Mouse (Mus musculus): Measurements from ENCODE around the gene Foxm1. TPM values are rescaled to one million over a fixed set of nuclear protein-coding genes. Genes with fewer than 3 reads are reported as not detected.

Foxm1 gene
- polyA plus RNA-seq, 1 experiment from 2014 or later, result 5.3 TPM

DNA sequence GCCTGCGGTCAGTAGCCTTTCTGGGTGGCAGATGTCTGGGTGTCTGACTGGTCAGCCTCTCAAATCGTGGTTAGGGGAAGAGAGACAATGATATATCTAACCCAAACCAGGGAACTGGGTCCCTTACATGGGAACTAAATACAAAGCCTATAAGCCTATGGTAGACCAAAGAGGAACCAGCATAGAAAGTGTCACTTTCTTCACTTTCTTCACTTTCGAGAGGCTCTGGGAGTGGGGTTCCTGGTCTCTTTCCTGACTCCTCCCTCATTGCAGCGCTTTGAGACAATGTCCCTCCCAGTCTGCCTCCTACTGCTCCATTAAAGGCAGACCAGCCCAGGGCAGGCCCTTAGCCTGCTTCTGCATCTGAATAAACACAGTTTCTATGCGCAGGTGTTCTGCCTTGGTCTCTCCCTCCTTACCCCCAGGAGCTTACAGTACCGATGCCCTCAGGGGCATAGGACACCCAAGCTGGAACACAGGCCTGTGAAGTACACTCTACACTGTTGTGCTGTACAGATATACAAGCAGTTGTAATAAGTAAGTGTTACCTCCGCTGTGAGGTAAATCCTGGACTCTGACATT is 45.9 kb downstream of the Foxm1 start:
- Histone ChIP-seq H3K4me1 (no peaks in the 10 kb centered on the region), H3K27ac (replicated peaks) (no peak overlapping the region), H3K9ac (replicated peaks) (no peak overlapping the region), H3K27me3 (replicated peaks) (no peaks in the 10 kb centered on the region), H3K4me2 (no peak overlapping the region), H3K9me3 (replicated peaks) (no peaks in the 10 kb centered on the region), H3K36me3 (peaks cover 73% of the 10 kb centered on the region), H3K4me3 (replicated peaks) (no peak overlapping the region)
- WGBS, result 85% methylated on average over 7 of the region's 7 CpGs
- no peak for ATAC-seq (ENCODE audit: low FRiP score)

DNA sequence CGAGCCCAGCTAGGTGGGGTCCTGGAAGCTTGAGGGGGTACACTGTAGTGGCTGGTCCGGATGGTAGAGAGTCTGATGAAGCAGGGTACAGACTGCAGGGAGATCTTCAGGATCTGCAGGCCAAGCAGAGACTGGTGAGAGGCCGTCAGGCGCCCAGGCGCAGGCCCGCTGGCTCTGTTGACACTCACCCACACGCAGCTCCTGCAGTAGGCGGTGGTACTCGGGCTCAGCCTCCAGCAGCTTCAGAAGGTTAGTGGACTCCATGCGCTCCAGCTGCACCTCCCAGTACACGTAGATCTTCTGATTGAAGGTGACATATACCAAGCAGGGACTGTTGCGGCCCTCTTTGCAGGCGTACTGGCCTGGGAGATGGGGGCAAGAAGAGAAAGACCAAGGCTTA is 47.5 kb downstream of the Foxm1 start:
- ATAC-seq (ENCODE audit: low FRiP score), result no peak
- H3K9ac ChIP-seq (replicated peaks), result no peak overlapping the region
- H3K27ac ChIP-seq (replicated peaks), result no peak overlapping the region
- no peak overlapping the region for H3K4me2 ChIP-seq
- no peaks in the 10 kb centered on the region for H3K4me1 ChIP-seq
- 97% methylated on average over 13 of the region's 13 CpGs for WGBS
- no peaks in the 10 kb centered on the region for H3K27me3 ChIP-seq (replicated peaks)
- peaks cover 82% of the 10 kb centered on the region for H3K36me3 ChIP-seq
- no peak overlapping the region for H3K4me3 ChIP-seq (replicated peaks)
- H3K9me3 ChIP-seq (replicated peaks), result no peaks in the 10 kb centered on the region

DNA sequence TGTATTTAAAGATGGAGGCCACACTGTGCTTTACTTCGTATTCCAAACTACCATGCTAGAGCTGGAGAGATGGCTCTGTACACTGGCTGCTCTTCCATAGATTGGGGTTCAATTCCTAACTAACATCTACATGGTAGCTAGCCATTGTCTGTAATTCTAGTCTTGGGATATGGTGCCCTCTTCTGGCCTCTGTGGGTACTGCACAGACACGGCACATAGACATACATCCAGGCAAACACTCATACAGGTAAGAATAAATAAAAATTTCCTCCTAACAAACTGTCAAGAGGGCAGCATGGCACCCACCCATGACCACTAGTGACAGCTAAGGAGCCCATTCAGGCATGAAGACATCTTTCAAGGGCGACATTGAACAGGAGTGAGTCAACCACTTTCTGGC is 48.3 kb downstream of the Foxm1 start:
- Histone ChIP-seq H3K4me2 (no peak overlapping the region), H3K4me1 (no peaks in the 10 kb centered on the region), H3K27me3 (replicated peaks) (no peaks in the 10 kb centered on the region), H3K36me3 (peaks cover 81% of the 10 kb centered on the region), H3K9me3 (replicated peaks) (no peaks in the 10 kb centered on the region), H3K27ac (replicated peaks) (no peak overlapping the region), H3K4me3 (replicated peaks) (no peak overlapping the region), H3K9ac (replicated peaks) (no peak overlapping the region)
- 20% methylated on average over 3 of the region's 3 CpGs for WGBS
- ATAC-seq (ENCODE audit: low FRiP score), result peak; percentile 30

DNA sequence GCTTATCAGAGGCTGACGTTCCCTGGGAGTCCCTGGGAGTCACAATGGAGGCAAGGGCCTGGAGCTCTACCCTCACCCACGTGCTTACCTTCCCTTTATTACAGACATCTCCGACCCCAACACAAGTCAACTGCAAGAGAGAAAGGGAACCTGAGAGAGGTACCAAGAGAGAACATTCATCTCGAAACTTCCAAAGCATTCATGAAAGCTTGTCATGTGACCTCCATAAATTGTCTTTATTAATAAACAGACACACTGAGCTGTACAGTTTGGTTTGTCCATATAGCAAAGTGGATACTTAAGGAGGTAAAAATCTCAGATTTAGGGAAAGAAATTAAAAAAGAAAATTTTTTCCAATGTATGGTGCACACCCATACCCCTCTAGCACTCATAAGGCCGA is 53.4 kb downstream of the Foxm1 start:
- H3K27ac ChIP-seq (replicated peaks), result no peak overlapping the region
- no peak overlapping the region for H3K4me3 ChIP-seq (replicated peaks)
- no peaks in the 10 kb centered on the region for H3K27me3 ChIP-seq (replicated peaks)
- WGBS, result 95% methylated on average over 5 of the region's 5 CpGs
- no peak for ATAC-seq (ENCODE audit: low FRiP score)
- H3K4me2 ChIP-seq, result no peak overlapping the region
- H3K9ac ChIP-seq (replicated peaks), result no peak overlapping the region
- 0 out of 2 replicates have a peak, but pooled peaks cover 7% of the 10 kb centered on the region for H3K4me1 ChIP-seq
- no peaks in the 10 kb centered on the region for H3K9me3 ChIP-seq (replicated peaks)
- H3K36me3 ChIP-seq, result peaks cover 32% of the 10 kb centered on the region

DNA sequence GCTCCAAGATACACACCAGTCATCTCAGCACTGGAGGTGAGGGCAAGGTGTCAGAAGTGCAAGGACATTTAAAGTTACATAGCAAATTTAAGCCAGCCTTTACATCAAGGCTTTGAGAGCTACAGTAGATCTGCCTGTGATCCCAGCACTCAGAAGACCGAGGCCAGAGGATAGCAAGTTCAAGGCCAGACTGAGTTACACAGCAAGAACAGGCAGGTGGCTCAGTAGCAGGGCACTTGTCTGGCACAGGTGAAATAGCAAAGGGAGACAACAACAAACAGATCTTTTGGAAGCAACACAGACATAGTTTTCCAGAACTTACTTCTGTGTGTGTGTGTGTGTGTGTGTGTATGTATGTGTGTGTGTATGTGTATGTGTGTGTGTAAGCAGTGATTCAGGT is 55.3 kb downstream of the Foxm1 start:
- Histone ChIP-seq H3K27ac (replicated peaks) (no peak overlapping the region), H3K4me3 (replicated peaks) (no peak overlapping the region), H3K9me3 (replicated peaks) (no peaks in the 10 kb centered on the region), H3K27me3 (replicated peaks) (no peaks in the 10 kb centered on the region), H3K4me1 (0 out of 2 replicates have a peak, but pooled peaks cover 9% of the 10 kb centered on the region), H3K9ac (replicated peaks) (no peak overlapping the region), H3K4me2 (no peak overlapping the region), H3K36me3 (peaks cover 13% of the 10 kb centered on the region)
- ATAC-seq (ENCODE audit: low FRiP score), result no peak
- WGBS, result 88% methylated on average over 1 of the region's 1 CpGs

DNA sequence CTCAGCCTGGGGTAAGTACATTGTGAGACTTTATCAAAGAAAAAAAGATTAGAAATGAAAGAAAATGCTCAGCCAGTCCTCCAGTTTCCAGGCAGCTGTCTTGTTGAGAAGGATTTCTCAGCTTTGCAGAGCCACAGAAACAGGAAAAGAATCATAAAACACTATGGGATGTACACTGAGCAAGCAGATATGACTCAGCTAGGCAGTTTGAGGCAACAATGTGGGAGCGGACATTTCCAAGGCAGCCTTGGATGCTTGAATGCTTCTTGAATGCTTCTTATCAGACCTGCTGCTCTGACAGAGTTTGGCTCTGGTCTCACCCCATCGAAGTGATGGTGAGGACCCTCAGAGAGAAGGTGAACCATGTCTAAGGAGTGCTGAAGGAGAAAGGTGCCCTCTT is 58.3 kb downstream of the Foxm1 start:
- H3K4me2 ChIP-seq, result no peak overlapping the region
- no peaks in the 10 kb centered on the region for H3K27me3 ChIP-seq (replicated peaks)
- peaks cover 12% of the 10 kb centered on the region; the same call in 1 of the 2 replicates for H3K4me1 ChIP-seq
- 83% methylated on average over 2 of the region's 2 CpGs for WGBS
- no peak overlapping the region for H3K27ac ChIP-seq (replicated peaks)
- no peak overlapping the region for H3K9ac ChIP-seq (replicated peaks)
- no peaks in the 10 kb centered on the region for H3K36me3 ChIP-seq
- H3K9me3 ChIP-seq (replicated peaks), result no peaks in the 10 kb centered on the region
- no peak for ATAC-seq (ENCODE audit: low FRiP score)
- no peak overlapping the region for H3K4me3 ChIP-seq (replicated peaks)

DNA sequence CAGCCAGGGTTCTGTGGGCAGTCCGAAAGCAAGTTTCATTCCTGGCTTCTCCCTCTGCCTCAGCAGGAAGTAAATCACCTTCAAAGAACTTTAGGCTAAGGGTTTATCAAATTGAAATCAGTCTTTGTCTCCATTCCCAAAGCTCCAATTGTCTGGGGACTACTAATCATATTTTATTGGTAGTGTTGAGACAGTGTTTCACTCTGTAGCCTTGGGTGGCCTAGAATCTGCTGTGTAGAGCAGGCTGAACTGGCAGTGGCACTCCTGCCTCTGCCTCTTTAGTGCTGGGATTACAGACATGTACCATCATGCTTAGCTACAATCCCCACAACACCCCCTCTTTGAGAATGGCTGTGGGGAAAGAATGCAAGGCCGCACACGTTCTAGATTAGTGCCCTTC is 58.7 kb downstream of the Foxm1 start:
- no peak overlapping the region for H3K4me3 ChIP-seq (replicated peaks)
- peaks cover 12% of the 10 kb centered on the region; the same call in 1 of the 2 replicates for H3K4me1 ChIP-seq
- 85% methylated on average over 3 of the region's 3 CpGs for WGBS
- no peaks in the 10 kb centered on the region for H3K27me3 ChIP-seq (replicated peaks)
- H3K9ac ChIP-seq (replicated peaks), result no peak overlapping the region
- no peak for ATAC-seq (ENCODE audit: low FRiP score)
- no peaks in the 10 kb centered on the region for H3K36me3 ChIP-seq
- H3K27ac ChIP-seq (replicated peaks), result no peak overlapping the region
- H3K4me2 ChIP-seq, result no peak overlapping the region
- H3K9me3 ChIP-seq (replicated peaks), result no peaks in the 10 kb centered on the region

DNA sequence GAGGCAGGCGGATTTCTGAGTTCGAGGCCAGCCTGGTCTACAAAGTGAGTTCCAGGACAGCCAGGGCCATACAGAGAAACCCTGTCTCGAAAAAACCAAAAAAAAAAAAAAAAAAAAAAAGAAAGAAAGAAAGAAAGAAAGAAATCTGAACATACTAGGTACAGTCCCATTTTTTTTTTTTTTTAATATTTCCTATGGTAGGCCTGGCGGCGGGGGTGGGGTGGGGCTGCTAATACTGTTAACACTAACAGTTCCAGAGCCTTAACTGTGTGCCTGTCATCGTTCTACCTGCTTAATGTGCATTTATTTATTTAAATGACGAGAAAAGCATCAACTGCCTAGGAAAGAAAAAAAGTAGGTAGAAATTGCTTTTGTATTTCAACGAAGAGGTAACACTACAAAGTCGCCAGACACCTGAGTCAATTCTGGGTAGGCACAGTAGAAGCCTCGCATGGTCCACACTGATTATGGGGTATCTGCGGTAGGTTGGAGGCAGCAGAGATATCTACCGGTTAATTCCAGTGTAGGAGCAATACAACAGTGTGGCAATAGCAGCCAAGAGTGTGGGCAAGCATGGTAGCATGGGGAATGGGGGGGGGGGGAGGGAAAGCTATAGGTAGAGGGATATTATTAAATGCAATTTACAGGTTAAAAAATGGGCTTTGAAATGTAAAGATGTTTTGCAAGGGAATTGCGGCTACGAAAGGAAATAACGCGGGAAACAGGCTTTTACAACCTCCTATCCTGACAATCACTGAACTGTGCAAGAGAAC is 60.9 kb downstream of the Foxm1 start:
- Histone ChIP-seq H3K27me3 (replicated peaks) (no peaks in the 10 kb centered on the region), H3K4me1 (peaks cover 6% of the 10 kb centered on the region; the same call in 1 of the 2 replicates), H3K4me2 (peak overlapping the region; percentile 64), H3K9ac (replicated peaks) (peak overlapping the region; percentile 76), H3K36me3 (peaks cover 10% of the 10 kb centered on the region), H3K27ac (replicated peaks) (peak overlapping the region; percentile 100), H3K9me3 (replicated peaks) (no peaks in the 10 kb centered on the region), H3K4me3 (replicated peaks) (peak overlapping the region; percentile 63)
- WGBS, result 44% methylated on average over 15 of the region's 16 CpGs
- peak; percentile 72 for ATAC-seq (ENCODE audit: low FRiP score)

DNA sequence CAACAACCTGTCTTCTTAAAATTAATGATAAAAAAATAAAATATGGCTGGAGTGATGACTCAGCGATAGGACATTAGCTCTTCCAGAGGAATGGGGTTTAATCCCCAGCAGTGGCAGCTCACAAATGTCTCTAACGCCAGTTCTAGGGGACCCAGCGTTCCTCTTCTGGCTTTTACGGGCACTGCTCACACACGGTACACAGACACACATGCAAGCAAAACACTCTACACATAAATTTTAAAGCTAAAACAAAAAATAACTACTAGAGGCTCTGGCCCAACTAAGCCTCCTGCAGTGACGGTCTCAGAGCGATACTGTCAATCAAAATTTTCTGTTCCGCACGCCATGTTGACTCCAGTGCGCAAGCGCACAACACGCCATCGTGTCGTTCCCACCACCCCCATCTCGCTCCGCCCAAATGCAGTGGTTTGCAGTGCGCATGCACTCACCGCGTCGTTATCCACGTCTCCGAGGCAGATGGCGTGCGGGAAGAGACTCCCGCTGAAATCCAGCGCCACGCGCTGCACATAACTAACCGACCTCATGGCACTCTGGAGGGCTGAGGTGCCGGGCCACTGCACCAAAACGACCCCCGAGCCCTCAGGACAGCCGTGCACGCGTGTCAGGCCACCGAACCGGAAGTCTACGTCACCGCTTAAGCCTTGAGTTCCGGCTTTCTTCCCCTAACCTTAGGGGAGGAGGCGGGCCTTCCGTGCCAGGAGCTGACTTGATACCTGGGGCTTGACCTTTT is 61.7 kb downstream of the Foxm1 start, which contains the start of gene Itfg2:
Itfg2 (minus strand) TSS at position 663 of the 751 bp plus-strand sequence.
- peak within 1 kb of the TSS; percentile 63 for H3K4me3 ChIP-seq (replicated peaks)
- H3K27ac ChIP-seq (replicated peaks), result peak within 1 kb of the TSS; percentile 100
- H3K9ac ChIP-seq (replicated peaks), result peak within 1 kb of the TSS; percentile 76
- peaks cover 18% of the 10 kb centered on the region for H3K36me3 ChIP-seq
- WGBS, result under 1% methylated on average over 42 of the region's 42 CpGs
- peak; percentile 96 for ATAC-seq (ENCODE audit: low FRiP score)
- peak within 1 kb of the TSS; percentile 64 for H3K4me2 ChIP-seq
- no peaks in the 10 kb centered on the region for H3K9me3 ChIP-seq (replicated peaks)
- no peaks in the 10 kb centered on the region for H3K27me3 ChIP-seq (replicated peaks)
- H3K4me1 ChIP-seq, result peaks cover 6% of the 10 kb centered on the region; the same call in 1 of the 2 replicates

DNA sequence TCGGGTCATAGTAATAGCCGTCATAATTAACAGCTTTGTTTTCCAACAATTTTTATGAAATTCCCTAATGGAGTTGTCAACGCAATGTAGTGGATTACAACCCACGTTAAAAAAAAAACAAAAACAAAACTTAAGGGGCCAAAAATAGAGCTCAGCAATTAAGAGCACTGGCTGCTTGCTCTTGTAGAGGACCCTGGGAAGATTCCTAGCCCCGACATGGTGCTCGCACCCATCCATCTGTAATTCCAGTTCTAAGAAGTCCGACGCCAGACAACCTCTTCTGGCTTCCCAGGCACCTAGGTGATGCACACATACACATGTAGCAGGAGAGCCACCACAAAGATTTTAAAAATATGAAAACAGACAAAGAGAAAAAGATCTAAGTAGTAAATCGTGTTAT is 62.3 kb downstream of the Foxm1 start:
- Histone ChIP-seq H3K27me3 (replicated peaks) (no peaks in the 10 kb centered on the region), H3K27ac (replicated peaks) (peak overlapping the region; percentile 100), H3K4me3 (replicated peaks) (peak overlapping the region; percentile 63), H3K4me1 (peaks cover 6% of the 10 kb centered on the region; the same call in 1 of the 2 replicates), H3K9ac (replicated peaks) (peak overlapping the region; percentile 76), H3K4me2 (peak overlapping the region; percentile 64), H3K36me3 (peaks cover 22% of the 10 kb centered on the region), H3K9me3 (replicated peaks) (no peaks in the 10 kb centered on the region)
- 20% methylated on average over 9 of the region's 9 CpGs for WGBS
- ATAC-seq (ENCODE audit: low FRiP score), result 0 out of 2 replicates have a peak, but pooled peaks have one; percentile 12
